Mouse (Mus musculus) CH12.LX (cell line): Measurements from ENCODE around the gene Rbks. TPM values are rescaled to one million over a fixed set of nuclear protein-coding genes. Genes with fewer than 3 reads are reported as not detected.
A peak's percentile ranks its signal among the peaks of the same experiment; 100 is the strongest.

Experiments
- DNase-seq: peaks from one replicate; pipeline ENCODE4 v3.0.0-alpha.2; 2013; ENCODE audit errors: extremely low read depth
- H3K27ac ChIP-seq: 2 replicates; pipeline ENCODE4 v1.5.1; 2012; ENCODE audit warnings: low read depth, mild to moderate bottlenecking, control low read depth, moderate library complexity; ENCODE audit not compliant: insufficient read depth
- H3K27me3 ChIP-seq: replicated peaks from 2 replicates; pipeline ENCODE3; 2012; ENCODE audit warnings: inconsistent platforms
- H3K36me3 ChIP-seq, 2 experiments: replicated peaks in 1 of 2; 2 replicates each; pipeline versions ENCODE3 to v1.6.1; 2012; ENCODE audit warnings: inconsistent platforms in 1 of 2, low read length in 1 of 2, mild to moderate bottlenecking in 1 of 2, mixed read lengths in 1 of 2, moderate library complexity in 1 of 2; ENCODE audit not compliant: control insufficient read depth in 1 of 2, insufficient read depth in 1 of 2
- H3K4me1 ChIP-seq, 2 experiments: 2 replicates each; pipeline ENCODE4 v1.6.1; 2012; ENCODE audit warnings: inconsistent platforms in 1 of 2, moderate library complexity in 1 of 2; ENCODE audit not compliant: insufficient read depth in 2 of 2, control insufficient read depth in 1 of 2
- H3K4me2 ChIP-seq: 2 replicates; pipeline ENCODE4 v1.6.1; 2012; ENCODE audit warnings: low read depth, mild to moderate bottlenecking, control low read depth; ENCODE audit not compliant: poor library complexity, insufficient read depth, severe bottlenecking
- H3K4me3 ChIP-seq, 3 experiments: fragments of 150-350 bp in 1 of 3; sonication (generic) in 1 of 3; replicated peaks in 1 of 3; 2 replicates each; pipeline versions ENCODE3 to v1.5.1; 2011 to 2012; ENCODE audit warnings: low read depth in 2 of 3, low read length in 2 of 3, mild to moderate bottlenecking in 2 of 3, moderate library complexity in 2 of 3, control low read depth in 1 of 3, improper control_type of control experiment in 1 of 3, inconsistent platforms in 1 of 3, mixed read lengths in 1 of 3; ENCODE audit not compliant: poor library complexity in 1 of 3
- H3K79me2 ChIP-seq: replicated peaks from 2 replicates; pipeline ENCODE4 v1.6.1; 2012; ENCODE audit warnings: mild to moderate bottlenecking, moderate library complexity; ENCODE audit not compliant: control insufficient read depth, poor library complexity, insufficient read depth, severe bottlenecking; ENCODE audit errors: extremely low read depth
- H3K9ac ChIP-seq: 2 replicates; pipeline ENCODE4 v1.6.1; 2012; ENCODE audit warnings: low read depth, mild to moderate bottlenecking, control low read depth, moderate library complexity; ENCODE audit not compliant: insufficient read depth
- H3K9me3 ChIP-seq: replicated peaks from 2 replicates; pipeline ENCODE3; 2012; ENCODE audit warnings: low read length, inconsistent platforms, mixed read lengths
- CHD1 ChIP-seq: IDR thresholded peaks from 2 replicates; pipeline ENCODE4 v1.6.1; 2012; ENCODE audit warnings: low read depth, low read length, improper control_type of control experiment, inconsistent platforms
- CHD2 ChIP-seq: IDR thresholded peaks from 2 replicates; pipeline ENCODE4 v1.6.1; 2011; ENCODE audit warnings: low read length, improper control_type of control experiment
- CTCF ChIP-seq, 2 experiments: IDR thresholded peaks in 1 of 2; conservative IDR thresholded peaks in 1 of 2; 2 replicates each; pipeline ENCODE4 v1.5.1; 2011 to 2012; ENCODE audit warnings: low read depth in 2 of 2, low read length in 2 of 2, improper control_type of control experiment in 1 of 2, inconsistent platforms in 1 of 2, mild to moderate bottlenecking in 1 of 2, moderate library complexity in 1 of 2
- ELF1 ChIP-seq: IDR thresholded peaks from 2 replicates; pipeline ENCODE4 v1.6.1; 2014; ENCODE audit warnings: low read depth, mild to moderate bottlenecking, inconsistent platforms, low read length, improper control_type of control experiment
- EP300 ChIP-seq: IDR thresholded peaks from 2 replicates; pipeline ENCODE4 v1.6.1; 2011; ENCODE audit warnings: low read length, improper control_type of control experiment
- ETS1 ChIP-seq: conservative IDR thresholded peaks from 2 replicates; pipeline ENCODE4 v1.6.1; 2012; ENCODE audit warnings: low read depth, mild to moderate bottlenecking, inconsistent platforms, low read length, improper control_type of control experiment, moderate library complexity
- GABPA ChIP-seq: IDR thresholded peaks from 2 replicates; pipeline ENCODE4 v1.6.1; 2012; ENCODE audit warnings: low read depth, low read length, improper control_type of control experiment, inconsistent platforms; ENCODE audit not compliant: insufficient replicate concordance
- HCFC1 ChIP-seq: IDR thresholded peaks from 2 replicates; pipeline ENCODE4 v1.6.1; 2012; ENCODE audit warnings: low read depth, mild to moderate bottlenecking, inconsistent platforms, low read length, improper control_type of control experiment
- IRF4 ChIP-seq: IDR thresholded peaks from 2 replicates; pipeline ENCODE4 v1.6.1; 2014; ENCODE audit warnings: low read depth, mild to moderate bottlenecking, inconsistent platforms, low read length, improper control_type of control experiment
- MAFK ChIP-seq: IDR thresholded peaks from 2 replicates; pipeline ENCODE4 v1.6.1; 2011; ENCODE audit warnings: low read length, improper control_type of control experiment; ENCODE audit not compliant: insufficient replicate concordance
- MAZ ChIP-seq: IDR thresholded peaks from 2 replicates; pipeline ENCODE4 v1.6.1; 2012; ENCODE audit warnings: low read depth, mild to moderate bottlenecking, inconsistent platforms, low read length, improper control_type of control experiment, moderate library complexity
- MYC ChIP-seq: IDR thresholded peaks from 2 replicates; pipeline ENCODE4 v1.6.1; 2011; ENCODE audit warnings: low read depth, mild to moderate bottlenecking, improper control_type of control experiment, low read length
- PAX5 ChIP-seq: IDR thresholded peaks from 2 replicates; pipeline ENCODE4 v1.6.1; 2012; ENCODE audit warnings: low read length, inconsistent platforms, mixed read lengths
- RAD21 ChIP-seq: IDR thresholded peaks from 2 replicates; pipeline ENCODE4 v1.6.1; 2011; ENCODE audit warnings: low read depth, mild to moderate bottlenecking, low read length, improper control_type of control experiment, moderate library complexity
- SMC3 ChIP-seq: IDR thresholded peaks from 2 replicates; pipeline ENCODE4 v1.6.1; 2011; ENCODE audit warnings: low read depth, low read length, improper control_type of control experiment
- TCF12 ChIP-seq: IDR thresholded peaks from 2 replicates; pipeline ENCODE4 v1.6.1; 2014; ENCODE audit warnings: low read depth, mild to moderate bottlenecking, inconsistent platforms, low read length, improper control_type of control experiment
- USF2 ChIP-seq: conservative IDR thresholded peaks from 2 replicates; pipeline ENCODE4 v1.6.1; 2011; ENCODE audit warnings: low read depth, low read length, improper control_type of control experiment
- ZNF384 ChIP-seq: IDR thresholded peaks from 2 replicates; pipeline ENCODE4 v1.6.1; 2012; ENCODE audit warnings: low read depth, low read length, improper control_type of control experiment, inconsistent platforms
- dilution Hi-C: fragments of 300-500 bp; cut with MboI; formaldehyde crosslinking; loops from 2 replicates; pipeline ENCODE4 v1.14.3; 2020; ENCODE audit warnings: low sequenced_read_pairs; ENCODE audit not compliant: extremely low pct_unique_long_range_greater_than_20kb, extremely low pct_ligation_motif_present
- in situ Hi-C: fragments of 300-500 bp; cut with MboI; formaldehyde crosslinking; loops from 3 replicates; pipeline ENCODE4 v1.14.3; 2019; ENCODE audit warnings: low sequenced_read_pairs, low pct_ligation_motif_present, low pct_unique_long_range_greater_than_20kb, mixed read lengths
- polyA plus RNA-seq: library from polyadenylated mRNA; unstranded; fragments of >175 nt; gene quantifications from 2 replicates; pipeline ENCODE4 v1.2.1, GENCODE M21; 2012; ENCODE audit warnings: low read depth; ENCODE audit not compliant: insufficient read length
- total RNA-seq, 2 experiments: library from RNA; depleted of rRNA; stranded (reverse); fragments of 300-350 nt in 1 of 2; fragments of >200 nt in 1 of 2; gene quantifications; 2 replicates each; pipeline ENCODE4 v1.2.3; 2012 to 2014

The Rbks gene
- total and polyA plus RNA-seq, 3 experiments, result 3.6 to 9.2 (median 6.8) TPM

DNA sequence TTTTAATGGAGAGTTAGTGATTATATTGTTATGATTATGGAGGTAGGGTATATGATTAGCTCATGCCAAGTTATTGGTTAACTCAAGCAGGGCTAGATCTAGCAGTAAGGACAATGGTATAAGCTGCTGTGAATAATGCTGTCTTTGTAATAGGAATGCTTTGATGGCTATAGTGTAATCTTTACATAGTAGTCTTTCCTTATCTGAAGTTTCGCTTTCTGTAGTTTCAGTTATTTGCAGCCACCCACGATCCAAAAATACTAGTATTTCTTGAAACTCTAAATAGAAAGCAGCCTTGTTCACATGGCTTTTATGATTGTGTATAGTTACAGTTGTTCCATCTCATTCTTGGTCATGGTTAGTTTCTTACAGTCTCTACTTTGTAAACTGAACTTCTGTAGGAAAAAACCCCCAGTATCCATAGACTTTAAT lies 15.9 kb upstream of the Rbks start:
- Histone ChIP-seq H3K4me2 (no peak overlapping the region), H3K27ac (no peak overlapping the region), H3K79me2 (no peaks in the 10 kb centered on the region), H3K27me3 (no peaks in the 10 kb centered on the region), H3K4me1 (peaks cover 6 to 8% of the 10 kb centered on the region in 2 experiments; a peak in 2 of 4 replicates), H3K4me3 (no peak overlapping the region), H3K36me3 (peaks cover 0 to 24% of the 10 kb centered on the region in 2 experiments), H3K9me3 (no peaks in the 10 kb centered on the region), H3K9ac (no peak overlapping the region)
- TF ChIP-seq GABPA (no peak), MAZ (no peak), RAD21 (no peak), ELF1 (no peak)
- dilution Hi-C loops (no loop called here), in situ Hi-C loops (no loop called here)
- DNase-seq, result no peak

DNA sequence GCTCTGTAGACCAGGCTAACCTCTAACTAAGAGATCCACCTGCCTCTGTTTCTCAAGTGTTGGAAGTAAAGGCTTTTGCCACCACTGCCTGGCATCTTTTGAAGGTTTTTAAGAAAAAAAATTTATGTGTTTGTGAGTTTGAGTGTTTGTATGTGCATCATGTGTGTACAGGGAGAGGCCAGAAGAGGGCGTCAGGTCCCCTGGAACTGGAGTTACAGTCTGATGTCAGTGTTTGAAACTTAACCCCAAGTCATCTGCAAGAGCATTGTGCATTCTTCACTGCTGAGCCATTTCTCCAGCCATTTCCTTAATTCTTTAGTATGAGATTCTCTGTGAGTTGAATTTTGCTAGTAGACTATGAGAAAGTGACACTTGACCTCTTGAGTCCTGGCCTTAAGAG lies 12.0 kb upstream of the Rbks start:
- peak; percentile 25 for DNase-seq
- Histone ChIP-seq H3K9me3 (no peaks in the 10 kb centered on the region), H3K4me2 (no peak overlapping the region), H3K27ac (no peak overlapping the region), H3K4me1 (peaks cover 6 to 8% of the 10 kb centered on the region in 2 experiments; a peak in 2 of 4 replicates), H3K9ac (no peak overlapping the region), H3K79me2 (no peaks in the 10 kb centered on the region), H3K36me3 (peaks cover 6 to 49% of the 10 kb centered on the region in 2 experiments), H3K4me3 (no peak overlapping the region), H3K27me3 (no peaks in the 10 kb centered on the region)
- TF ChIP-seq CTCF (conservative IDR thresholded peaks at IDR 0.05 in 1 of 2, IDR thresholded peaks at IDR 0.05 in 1 of 2; ENCODE audit: low read depth in 2 of 2, low read length in 2 of 2) (peak in 1 of 2 experiments; percentile 56; a peak in 3 of 4 replicates), GABPA (no peak), TCF12 (no peak), ZNF384 (no peak), CHD1 (no peak), RAD21 (peak; percentile 50), SMC3 (peak; percentile 53)
- in situ Hi-C loops, result no loop called here
- dilution Hi-C loops, result no loop called here

DNA sequence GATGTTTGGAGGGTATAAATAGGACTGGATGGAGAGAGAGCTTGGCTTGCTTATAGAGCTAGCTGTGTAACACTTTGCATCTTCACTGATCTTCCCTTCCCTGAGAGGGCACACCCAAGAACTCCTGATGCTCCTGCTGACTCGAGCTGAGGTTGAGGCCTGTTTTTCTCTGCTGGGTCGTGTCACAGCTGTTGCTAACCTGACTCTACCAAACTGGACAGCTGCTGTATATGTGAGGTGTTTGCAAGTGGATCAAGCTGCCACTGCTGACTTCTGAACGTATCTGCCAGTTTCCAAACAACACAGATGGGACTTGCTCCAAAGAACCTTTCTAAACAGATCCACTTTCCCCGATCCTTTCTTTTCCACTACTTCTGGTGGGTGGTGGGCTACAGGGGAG lies 9.4 kb upstream of the Rbks start:
- TF ChIP-seq USF2 (no peak), PAX5 (no peak), HCFC1 (no peak), EP300 (no peak), TCF12 (no peak), ETS1 (no peak), IRF4 (no peak), MAFK (no peak), MYC (no peak), CHD2 (no peak)
- Histone ChIP-seq H3K27ac (no peak overlapping the region), H3K4me3 (no peak overlapping the region), H3K4me1 (no peaks in the 10 kb centered on the region; a peak in 1 of 4 replicates), H3K79me2 (no peaks in the 10 kb centered on the region), H3K36me3 (peaks cover 16 to 65% of the 10 kb centered on the region in 2 experiments), H3K4me2 (no peak overlapping the region), H3K27me3 (no peaks in the 10 kb centered on the region), H3K9ac (no peak overlapping the region), H3K9me3 (no peaks in the 10 kb centered on the region)
- dilution Hi-C loops (no loop called here), in situ Hi-C loops (no loop called here)
- no peak for DNase-seq
